Mouse (Mus musculus) urinary bladder, postnatal 36 days (tissue): ENCODE results near the gene Gm10100.
"Not testable (repeated sequence)": the region's sequence is repeated elsewhere in the genome, so short reads cannot be mapped to it uniquely, and the experiment has no call there.

Experiments used
- DNase-seq, 2 experiments: peaks; one replicate each; pipeline ENCODE4 v3.0.0; 2022; ENCODE audit warnings: low spot score in 2 of 2, mixed read lengths in 1 of 2

The Gm10100 gene

DNA sequence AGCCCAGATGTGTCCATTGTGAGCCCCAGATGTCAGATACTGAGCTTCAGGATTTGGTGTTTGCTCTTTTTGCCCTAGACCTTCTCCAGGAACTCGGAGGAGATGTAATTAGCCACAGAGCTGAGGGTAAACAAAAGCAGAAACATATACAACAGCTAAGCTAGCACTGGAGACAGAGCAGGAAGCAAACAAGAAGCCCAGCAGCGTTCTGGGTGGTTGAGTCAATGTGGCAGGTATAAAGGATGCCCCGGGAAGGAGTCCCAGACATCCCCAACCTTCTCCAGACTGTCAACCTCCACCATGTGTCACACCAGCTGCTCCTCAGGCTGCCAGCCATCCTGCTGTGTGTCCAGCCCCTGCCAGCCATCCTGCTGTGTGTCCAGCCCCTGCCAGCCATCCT is at the start of gene Gm10100:
Gene Gm10100, plus strand, starts transcription at position 301 of the 400 bp plus-strand sequence.
- no peak for DNase-seq

DNA sequence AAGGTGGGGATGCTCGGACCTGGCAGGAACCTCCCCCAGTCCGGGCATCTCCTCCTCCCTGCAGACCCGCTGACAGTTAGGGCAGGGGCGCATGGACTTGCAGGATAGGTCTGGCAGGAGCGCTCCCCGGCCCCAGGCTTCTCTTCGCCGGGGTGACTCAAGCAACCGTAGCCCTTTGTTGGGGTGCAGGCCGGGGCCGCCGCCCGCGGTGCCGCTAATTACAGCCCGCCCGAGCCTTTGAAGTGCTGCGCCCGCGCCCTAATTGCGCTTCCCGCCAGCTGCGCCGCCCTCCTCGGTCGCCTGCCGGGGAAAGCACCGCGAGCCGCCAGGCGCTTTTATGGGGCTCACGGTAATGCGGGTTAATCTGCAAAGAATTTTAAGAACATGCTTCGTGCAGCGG is 48.7 kb upstream of the Gm10100 start:
- no peak for DNase-seq

DNA sequence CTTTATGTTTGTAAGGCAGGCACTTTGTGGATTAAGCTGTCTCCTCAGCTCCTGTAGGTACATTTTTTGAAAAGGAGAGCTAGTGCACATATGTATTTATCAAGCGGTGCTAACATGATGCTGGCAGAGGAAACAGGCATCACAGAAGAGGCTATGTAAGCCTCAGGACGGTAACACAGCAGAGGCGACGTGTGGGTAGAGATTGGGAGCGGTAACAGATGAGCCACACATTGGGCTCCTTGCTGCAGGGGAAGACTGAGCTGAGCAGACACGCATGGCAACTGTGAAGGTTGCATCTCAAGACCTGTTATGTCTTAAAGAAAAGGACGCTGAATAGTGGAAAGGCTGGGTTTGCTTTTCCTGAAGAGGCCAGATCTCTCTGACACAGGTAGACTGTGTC is 43.3 kb upstream of the Gm10100 start:
- no peak for DNase-seq

DNA sequence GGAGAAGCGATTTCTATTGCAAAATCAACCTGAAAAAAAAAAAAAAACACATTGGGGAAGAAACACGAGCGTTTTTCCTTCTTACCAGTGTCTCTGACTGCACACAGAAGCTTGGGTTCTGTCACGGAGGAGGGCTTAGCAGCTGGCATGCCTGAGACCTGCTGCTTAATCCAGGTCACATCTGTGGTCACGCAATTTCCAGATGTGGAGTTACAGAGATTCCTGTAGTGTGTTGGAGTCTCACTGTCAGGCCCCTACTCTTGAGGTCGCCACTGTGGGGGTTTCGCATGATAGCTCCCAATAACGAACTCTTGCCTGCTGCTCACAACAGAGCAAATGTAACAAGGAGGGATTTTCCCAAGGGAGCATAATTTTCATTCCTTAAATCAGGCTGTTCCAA is 42.1 kb upstream of the Gm10100 start:
- no peak for DNase-seq

DNA sequence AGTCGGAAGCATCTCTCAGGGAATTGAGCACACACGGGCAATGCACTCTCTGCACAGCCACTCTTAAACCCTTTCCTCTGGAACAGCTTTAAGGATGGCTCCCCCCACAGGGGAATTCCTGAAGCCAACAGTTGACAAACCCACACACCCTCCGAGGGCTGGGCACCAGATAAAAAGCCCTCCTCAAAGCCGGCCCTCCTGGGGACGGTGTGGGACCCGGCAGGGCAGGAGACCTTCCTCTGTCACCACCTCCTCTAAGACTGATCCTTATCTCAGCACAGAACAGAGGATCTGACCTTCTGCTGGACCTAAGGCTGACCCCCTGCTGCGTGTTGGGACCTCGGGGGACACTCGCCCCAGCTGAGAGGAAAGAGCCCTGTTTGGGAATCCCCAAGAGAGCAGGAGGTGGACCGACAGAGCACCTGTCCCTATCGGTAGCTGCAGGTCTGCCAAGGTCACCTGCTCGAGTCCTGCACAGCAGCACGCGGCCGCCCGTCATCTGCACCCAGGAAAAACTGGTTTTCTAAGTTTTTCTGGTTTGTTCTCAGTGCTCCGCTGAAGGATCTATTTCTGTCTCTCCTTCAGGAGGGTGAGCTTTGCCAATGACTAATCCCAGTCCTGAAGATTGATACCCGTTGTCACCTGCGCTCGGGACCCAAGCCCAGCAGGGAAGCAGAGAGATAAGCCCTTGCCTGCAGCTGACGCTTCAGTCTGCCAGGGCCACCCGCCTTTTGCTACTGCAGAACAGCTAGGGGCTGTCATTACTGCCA is 40.2 kb upstream of the Gm10100 start, which contains the start of gene Tspear:
Gene Tspear, plus strand, starts transcription at position 675 of the 770 bp plus-strand sequence.
- peak; percentile 63 to 75 for DNase-seq

DNA sequence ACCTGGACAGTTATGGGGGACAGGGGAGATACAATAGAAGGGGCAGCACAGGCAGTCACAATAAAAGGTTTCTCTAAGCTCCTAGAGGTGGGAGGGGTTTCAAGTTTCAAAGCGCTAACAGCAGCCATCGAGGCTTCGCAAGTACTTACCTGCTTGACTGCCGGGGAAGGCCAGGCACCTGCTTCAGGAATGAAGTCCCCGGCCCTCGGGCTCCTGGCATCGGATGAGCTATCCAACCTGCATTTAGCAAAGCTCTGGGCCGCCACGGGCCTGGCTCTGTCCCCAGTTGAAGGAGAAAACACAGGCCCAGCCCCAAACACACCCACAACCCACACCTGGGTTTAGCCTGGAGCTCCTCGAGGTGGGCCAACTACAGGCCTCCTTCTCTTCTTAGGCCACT is 39.3 kb upstream of the Gm10100 start:
- no peak for DNase-seq

DNA sequence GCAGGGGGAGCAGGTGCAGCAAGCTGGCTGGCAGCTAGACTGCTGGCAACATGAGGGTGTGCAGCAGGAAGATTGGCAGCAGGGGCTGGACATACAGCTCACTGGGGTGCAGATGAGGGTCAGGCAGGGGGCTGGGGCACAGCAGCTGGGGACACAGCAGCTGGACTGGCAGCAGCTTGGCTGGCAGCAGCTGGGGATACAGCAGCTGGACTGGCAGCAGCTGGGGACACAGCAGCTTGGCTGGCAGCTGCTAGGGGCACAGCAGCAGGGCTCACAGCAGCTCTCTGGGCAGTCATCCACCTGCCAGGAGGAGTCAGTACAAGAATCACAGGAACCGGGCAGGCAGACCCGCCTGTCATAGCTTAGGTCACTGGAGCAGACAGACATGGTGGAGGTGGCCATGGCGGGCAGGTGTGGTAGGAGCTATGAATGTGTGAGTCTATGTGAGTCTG is 35.9 kb upstream of the Gm10100 start, which contains the start of gene Gm19402:
Gene Gm19402, minus strand, starts transcription at position 402 of the 452 bp plus-strand sequence.
- not testable (repeated sequence) for DNase-seq

DNA sequence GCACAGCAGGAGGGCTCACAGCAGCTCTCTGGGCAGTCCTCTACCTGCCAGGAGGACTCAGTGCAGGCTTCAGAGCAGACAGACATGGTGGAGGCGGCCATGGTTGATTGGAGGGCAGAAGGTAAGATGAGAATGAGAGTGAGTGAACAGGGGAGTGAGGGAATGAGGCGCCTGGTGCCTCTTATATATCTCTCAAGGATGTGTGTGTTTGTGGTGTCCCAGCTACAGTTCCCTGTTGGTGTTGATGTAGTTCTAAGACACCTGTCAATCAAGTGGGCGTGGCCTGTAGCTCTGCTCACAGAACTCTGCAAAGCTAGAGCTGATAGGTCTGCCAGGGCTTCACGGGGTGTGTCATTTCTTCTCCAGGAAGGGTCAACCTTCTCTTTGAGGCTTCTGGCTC is 29.2 kb upstream of the Gm10100 start, which contains the start of gene Gm9508:
Gene Gm9508, minus strand, starts transcription at position 101 of the 400 bp plus-strand sequence.
- DNase-seq, result no peak

DNA sequence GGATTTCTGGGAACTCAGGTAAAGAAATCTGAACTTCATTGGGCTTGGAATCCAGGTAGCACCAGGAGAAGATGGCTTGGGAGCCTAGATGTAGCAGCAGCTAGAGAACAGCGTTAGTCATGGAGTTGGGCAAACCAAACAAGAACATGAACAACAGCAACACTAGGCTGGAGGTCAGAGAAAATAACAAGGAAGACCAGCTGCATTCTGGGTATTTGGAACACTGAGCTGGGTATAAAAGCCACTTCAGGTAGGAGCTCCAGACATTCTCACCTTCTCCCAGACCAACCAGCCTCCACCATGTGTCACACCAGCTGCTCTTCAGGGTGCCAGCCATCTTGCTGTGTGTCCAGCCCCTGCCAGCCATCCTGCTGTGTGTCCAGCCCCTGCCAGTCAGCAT is 20.0 kb upstream of the Gm10100 start, which contains the start of gene Gm10272:
Gene Gm10272, plus strand, starts transcription at position 301 of the 400 bp plus-strand sequence.
- no peak for DNase-seq

DNA sequence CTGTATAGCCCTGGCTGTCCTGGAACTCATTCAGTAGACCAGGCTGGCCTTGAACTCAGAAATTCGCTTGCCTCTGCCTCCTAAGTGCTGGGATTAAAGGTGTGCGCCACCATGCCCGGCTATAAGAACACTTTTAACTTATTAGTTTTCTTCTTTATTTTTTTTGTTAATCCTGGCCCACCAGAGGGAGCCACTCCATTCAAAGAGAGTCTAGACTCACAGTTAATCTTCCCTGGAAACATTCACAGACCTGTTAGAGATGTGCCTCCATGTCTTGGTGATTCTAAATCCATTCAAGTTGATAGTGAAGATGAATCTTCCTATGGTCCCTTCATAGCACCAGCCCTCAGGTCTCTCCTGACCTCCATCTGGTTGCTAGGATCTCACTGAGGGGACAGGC is 16.5 kb upstream of the Gm10100 start:
- no peak for DNase-seq

DNA sequence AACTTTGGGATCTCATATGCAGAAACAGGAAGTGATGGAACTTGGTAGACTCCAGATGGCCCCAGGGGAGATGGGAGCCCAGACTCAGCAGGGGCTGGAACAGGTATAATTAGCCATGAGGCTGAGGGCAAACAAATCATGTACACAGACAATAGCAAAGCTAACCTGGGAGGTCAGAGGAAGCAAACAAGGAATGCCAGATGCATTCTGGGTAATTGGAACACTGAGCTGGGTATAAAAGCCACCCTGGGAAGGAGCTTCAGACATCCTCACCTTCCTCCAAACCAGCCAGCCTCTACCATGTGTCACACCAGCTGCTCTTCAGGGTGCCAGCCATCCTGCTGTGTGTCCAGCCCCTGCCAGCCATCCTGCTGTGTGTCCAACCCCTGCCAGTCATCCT is 15.1 kb upstream of the Gm10100 start, which contains the start of gene Gm10024:
Gene Gm10024, plus strand, starts transcription at position 301 of the 400 bp plus-strand sequence.
- DNase-seq, result not testable (repeated sequence)

DNA sequence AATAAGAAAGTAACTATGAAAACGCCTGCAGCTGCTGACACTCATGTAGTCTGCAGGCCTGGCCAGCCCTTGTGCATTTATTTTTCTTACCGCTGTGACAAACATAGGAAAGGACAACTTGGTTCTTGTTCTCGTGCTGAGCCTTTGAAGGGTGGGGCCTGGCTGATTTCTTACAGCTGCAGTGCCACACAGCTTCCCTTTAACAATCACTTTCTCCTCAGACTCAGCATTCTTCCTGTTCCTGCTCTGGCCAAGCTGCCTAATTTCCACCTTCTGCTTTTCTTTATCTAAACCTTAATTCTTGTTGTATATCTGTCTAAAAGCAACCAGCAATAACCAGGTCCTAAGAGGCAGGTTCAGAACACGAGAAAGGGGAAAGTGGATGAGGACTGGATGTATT is 12.6 kb upstream of the Gm10100 start:
- no peak for DNase-seq

DNA sequence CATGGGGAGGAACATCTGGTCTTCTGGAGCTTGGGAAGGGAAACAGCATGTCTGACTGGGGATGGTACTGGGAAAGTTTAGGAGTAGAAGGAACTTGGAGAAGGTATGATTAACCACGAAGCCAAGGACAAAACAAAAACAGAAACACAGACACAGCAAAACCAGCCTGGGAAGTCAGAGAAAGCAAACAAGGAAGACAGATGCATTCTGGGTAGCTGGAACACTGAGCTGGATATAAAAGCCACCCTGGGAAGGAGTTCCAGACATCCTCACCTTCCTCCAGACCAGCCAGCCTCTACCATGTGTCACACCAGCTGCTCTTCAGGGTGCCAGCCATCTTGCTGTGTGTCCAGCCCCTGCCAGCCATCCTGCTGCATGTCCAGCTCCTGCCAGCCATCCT is 10.8 kb upstream of the Gm10100 start, which contains the start of gene Gm10142:
Gene Gm10142, plus strand, starts transcription at position 301 of the 400 bp plus-strand sequence.
- no peak for DNase-seq

DNA sequence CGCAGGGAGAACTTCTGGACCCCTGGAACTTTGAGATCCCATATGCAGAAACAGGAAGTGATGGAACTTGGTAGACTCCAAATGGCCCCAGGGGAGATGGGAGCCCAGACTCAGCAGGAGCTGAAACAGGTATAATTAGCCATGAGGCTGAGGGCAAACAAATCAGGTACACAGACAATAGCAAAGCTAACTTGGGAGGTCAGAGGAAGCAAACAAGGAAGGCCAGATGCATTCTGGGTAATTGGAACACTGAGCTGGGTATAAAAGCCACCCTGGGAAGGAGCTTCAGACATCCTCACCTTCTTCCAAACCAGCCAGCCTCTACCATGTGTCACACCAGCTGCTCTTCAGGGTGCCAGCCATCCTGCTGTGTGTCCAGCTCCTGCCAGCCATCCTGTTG is 6.0 kb upstream of the Gm10100 start, which contains the start of gene Krtap12-1:
Gene Krtap12-1, plus strand, starts transcription at position 301 of the 400 bp plus-strand sequence.
- not testable (repeated sequence) for DNase-seq

DNA sequence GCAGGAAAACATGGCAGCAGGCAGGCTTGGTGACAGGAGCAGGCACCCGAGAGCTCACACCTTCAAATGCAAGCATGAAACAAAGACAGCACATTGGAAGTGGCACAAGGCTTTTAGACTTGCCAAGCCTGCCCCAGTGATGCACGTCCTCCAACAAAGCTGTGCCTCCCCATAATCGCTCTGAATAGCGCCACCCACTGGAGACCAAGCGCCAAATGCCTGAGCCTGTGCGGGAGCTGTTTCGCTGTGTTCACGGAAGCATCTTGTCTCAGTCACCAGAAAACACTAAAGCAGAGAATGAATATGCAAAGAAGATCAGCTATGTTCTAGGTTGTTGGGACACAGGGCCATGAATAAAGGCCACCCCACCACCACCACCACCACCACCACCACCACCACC is 1.4 kb upstream of the Gm10100 start:
- no peak for DNase-seq

DNA sequence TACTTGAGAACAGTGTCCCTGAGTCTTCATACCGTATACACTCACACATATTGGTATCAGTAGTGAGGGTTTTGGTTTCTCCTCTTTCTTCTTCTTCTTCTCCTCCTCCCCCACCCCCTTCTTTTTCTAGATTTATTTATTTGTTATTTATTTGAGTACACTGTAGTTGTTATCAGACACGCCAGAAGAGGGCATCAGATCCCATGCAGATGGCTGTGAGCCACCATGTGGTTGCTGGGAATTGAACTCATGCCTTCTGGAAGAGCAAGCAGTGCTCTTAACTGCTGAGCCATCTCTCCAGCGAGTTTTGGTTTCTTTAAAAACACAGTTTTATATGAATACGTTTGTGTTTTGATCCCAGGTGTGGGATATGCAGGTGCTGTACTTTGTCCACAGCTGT is 2.0 kb downstream of the Gm10100 start:
- DNase-seq, result no peak

DNA sequence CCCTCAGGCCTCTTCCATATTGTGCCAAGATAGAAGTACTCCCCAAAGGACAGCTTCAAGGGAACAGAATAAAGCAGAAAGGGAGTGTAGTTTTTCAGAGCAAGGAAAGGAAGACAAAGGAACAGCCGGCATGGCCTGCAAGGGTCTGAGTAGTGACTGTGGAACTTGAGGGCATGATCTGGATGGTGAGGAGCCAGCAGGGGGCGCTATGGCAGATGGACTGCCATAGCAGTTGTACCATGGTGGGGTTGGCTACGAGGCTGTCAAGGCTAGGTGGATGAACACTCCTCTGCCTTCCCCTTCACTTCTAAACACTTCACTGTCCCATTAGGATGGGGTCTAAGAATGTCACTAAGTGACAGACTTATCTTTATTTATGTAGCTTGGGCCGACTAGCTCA is 3.0 kb downstream of the Gm10100 start:
- DNase-seq, result no peak

DNA sequence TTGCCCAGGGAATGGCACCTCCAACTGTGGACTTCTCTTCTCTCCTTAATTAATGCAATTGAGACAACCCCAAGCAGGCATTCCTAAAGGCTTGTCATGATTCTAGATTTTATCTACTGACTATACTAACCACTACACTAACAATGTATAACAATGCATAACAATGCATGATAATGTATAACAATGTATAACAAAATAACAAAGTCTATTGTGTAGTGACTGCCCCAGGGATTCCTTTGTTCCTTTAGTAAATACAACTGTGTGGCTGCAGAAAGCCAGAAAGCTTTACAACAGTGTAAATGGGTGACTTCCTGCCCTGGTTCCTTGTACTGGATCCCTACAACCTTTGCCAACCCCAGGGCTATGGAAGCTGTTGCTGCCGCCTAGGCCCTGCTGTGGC is 9.6 kb downstream of the Gm10100 start:
- DNase-seq, result no peak

DNA sequence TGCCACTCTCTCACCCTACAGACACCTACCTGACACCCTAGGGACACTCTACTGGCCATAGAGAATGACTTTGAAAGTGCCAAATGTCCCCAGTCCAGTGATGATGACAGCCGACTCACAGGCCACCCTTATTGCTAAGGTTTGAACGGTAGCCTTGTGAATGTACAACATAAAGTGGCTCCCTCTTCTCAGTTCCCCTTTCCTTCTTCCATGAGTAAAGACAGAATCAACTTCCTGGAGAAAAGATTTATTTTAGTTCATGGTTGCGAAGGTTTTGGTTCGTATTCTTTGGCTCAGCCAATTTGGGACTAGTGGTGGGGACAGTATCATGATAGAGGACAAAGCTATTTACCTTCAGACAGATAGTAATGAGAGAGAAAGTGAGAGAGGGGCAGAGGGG is 12.6 kb downstream of the Gm10100 start:
- DNase-seq, result no peak

DNA sequence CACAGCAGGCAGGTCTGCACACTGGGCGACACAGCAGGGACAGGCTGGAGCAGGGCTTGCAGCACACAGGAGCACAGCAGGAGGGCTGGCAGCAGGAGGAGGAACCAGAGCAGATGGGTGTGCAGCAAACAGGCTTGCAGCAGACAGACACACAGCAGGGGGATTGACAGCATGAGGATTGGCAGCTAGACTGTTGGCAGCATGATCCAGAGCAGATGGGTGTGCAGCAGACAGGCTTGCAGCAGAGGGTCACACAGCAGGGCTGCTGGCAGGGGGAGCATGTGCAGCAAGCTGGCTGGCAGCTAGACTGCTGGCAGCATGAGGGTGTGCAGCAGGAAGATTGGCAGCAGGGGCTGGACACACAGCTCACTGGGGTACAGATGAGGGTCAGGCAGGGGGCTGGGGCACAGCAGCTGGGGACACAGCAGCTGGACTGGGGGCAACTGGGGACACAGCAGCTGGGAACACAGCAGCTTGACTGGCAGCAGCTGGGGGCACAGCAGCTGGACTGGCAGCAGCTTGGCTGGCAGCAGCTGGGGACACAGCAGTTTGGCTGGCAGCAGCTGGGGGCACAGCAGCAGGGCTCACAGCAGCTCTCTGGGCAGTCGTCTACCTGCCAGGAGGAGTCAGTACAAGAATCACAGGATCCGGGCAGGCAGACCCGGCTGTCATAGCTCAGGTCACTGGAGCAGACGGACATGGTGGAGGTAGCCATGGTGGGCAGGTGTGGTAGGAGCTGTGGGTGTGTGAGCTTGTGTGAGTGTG is 15.8 kb downstream of the Gm10100 start, which contains the start of gene Gm18596:
Gene Gm18596, minus strand, starts transcription at position 715 of the 765 bp plus-strand sequence.
- not testable (repeated sequence) for DNase-seq

DNA sequence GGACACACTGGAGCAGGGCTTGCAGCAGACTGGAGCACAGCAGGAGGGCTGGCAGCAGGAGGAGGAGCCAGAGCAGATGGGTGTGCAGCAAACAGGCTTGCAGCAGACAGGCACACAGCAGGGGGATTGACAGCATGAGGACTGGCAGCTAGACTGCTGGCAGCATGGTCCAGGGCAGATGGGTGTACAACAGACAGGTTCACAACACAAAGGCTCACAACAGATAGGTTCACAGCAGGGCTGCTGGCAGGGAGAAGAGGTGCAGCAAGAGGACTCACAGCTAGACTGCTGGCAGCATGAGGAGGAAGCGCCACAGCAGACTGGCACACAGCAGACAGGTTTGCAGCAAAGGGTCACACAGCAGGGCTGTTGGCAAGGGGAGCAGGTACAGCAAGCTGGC is 24.4 kb downstream of the Gm10100 start:
- not testable (repeated sequence) for DNase-seq

DNA sequence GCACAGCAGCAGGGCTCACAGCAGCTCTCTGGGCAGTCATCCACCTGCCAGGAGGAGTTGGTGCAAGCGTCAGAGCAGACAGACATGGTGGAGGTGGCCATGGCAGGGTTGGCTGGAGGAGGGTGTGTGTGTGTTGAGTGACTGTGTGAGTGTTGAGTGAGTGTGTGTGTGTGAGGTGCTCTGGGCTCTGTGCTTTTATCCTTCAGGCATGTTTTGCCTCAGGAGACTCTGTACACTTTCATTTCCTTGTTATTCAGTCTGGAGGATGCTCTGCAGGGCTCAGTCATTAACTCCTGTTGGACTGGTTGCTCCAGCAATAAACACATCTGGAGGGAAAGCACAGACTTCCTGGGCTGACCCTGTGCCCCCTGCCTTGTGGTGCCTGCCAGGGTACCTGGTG is 25.0 kb downstream of the Gm10100 start, which contains the start of gene Gm9736:
Gene Gm9736, minus strand, starts transcription at position 101 of the 400 bp plus-strand sequence.
- DNase-seq, result not testable (repeated sequence)
